Mouse (Mus musculus) olfactory bulb, adult 2 months (tissue): ENCODE measurements around the gene Mettl14.

Experiments used
- CTCF ChIP-seq: fragments of 200-500 bp; IDR thresholded peaks from 2 replicates; pipeline ENCODE4 v1.5.1; 2012; ENCODE audit warnings: low read depth, mild to moderate bottlenecking, low read length, moderate library complexity; ENCODE audit not compliant: insufficient read depth
- POLR2A ChIP-seq: fragments of 200-500 bp; IDR thresholded peaks from 2 replicates; pipeline ENCODE4 v1.6.1; 2012; ENCODE audit warnings: mild to moderate bottlenecking, low read depth, low read length, moderate library complexity; ENCODE audit not compliant: insufficient read depth

GRCm38 (mm10) chr3:123334947-123335346 lies 51.0 kb downstream of the Mettl14 start:
- TF ChIP-seq CTCF (no peak), POLR2A (no peak)
